Mouse (Mus musculus) bone marrow macrophage, adult 2 months (primary cell): ENCODE data around the gene P2rx5.

Experiments
- CTCF ChIP-seq: IDR thresholded peaks from 2 replicates; pipeline ENCODE4 v1.5.1; 2012; ENCODE audit warnings: low read depth, mild to moderate bottlenecking, low read length, moderate library complexity
- POLR2A ChIP-seq: IDR thresholded peaks from 2 replicates; pipeline ENCODE4 v1.6.1; 2012; ENCODE audit warnings: mild to moderate bottlenecking, low read depth, low read length, borderline replicate concordance

GRCm38 (mm10) chr11:73176186-73176585 lies 16.0 kb downstream of the P2rx5 start:
- TF ChIP-seq CTCF (no peak), POLR2A (no peak)
